Mouse (Mus musculus) MN1 (cell line): ENCODE data around the gene Mboat7.

Source experiments
- DNase-seq: peaks from one replicate; pipeline ENCODE4 v3.0.0-alpha.2; 2016; ENCODE audit warnings: low spot score

Gene Mboat7

GRCm38 (mm10) chr7:3692382-3692986 lies 839 bp downstream of the Mboat7 start, which contains the start of gene Tsen34:
Gene Tsen34 (plus strand): TSS chr7:3692863.
- DNase-seq, result no peak

GRCm38 (mm10) chr7:3691919-3692318 lies 1.4 kb downstream of the Mboat7 start:
- DNase-seq, result no peak

GRCm38 (mm10) chr7:3685400-3686187 lies 7.7 kb downstream of the Mboat7 start:
- DNase-seq, result no peak

DNA sequence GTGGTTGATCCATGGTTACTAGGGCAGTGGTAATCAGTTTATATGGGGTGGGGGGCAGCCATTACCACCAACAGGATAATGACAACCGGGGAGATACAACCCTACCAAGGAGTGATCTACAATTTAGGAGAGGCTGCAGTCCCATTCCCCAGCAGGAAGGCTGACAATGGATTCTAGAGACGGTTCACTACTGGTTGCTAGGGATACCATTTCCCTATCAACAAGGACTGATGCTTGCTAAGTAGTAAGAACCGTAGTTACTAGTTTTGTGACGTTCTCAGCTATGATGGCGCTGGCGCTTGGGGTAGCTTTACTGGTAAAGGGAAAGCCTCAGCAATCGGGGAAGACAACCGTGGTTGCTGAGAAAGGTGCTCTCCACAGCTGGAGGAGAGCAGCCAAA lies 8.6 kb downstream of the Mboat7 start:
- no peak for DNase-seq

DNA sequence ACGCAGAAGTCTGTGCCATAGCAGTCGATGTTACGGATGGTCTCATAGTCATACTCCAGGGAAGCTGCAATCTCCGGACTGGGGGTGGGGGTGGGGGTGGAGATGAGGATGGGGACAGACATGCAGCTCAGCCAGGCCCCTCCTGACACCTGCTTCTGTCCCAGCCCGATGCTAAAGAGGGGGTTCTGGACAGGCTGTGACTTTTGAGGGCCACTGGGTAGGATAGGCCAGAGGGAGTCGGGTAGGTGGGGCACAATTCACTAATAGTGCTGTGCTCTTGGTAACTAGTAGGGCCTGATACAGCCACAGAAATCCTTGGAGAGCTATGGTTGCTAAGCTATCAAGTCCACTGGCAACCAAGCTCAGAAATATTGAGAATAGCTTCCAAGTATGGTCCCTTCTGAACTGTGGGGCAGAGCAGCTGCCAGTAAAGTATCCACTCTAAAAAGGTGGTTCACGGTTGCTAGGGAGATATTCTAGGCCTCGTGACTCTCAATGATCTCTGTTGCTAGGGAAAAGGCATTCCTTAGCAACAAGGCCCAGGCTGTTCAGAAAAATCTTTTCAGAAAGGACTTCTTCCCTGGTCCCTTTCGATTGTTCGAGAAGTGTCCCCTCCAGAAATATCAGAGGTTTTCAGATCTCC lies 9.3 kb downstream of the Mboat7 start:
- no peak for DNase-seq

DNA sequence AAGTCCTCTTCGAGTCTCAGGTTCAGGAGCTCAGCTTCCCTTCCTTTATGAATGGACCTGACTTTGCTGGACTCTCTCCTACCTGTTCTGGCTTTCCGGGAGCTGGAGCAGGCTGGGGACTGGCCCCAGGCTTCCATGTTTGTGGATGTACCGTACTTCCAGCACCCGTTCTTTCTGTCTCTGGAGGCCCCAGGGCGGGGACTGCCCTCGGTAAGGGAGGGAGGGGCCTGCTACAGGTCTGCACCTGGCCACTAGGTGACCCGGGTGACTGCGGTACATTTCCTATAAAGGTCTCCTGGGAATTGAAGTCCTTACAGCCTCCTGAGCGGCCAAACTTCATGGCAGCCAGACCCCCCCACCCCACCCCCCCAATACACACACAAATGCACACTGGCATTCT lies 16.0 kb downstream of the Mboat7 start, which contains the start of gene Tmc4:
TSS of gene Tmc4 (minus strand) at position 212 of the 400 bp plus-strand sequence.
- DNase-seq, result no peak

GRCm38 (mm10) chr7:3676371-3676770 lies 17.0 kb downstream of the Mboat7 start:
- DNase-seq, result no peak

- no peak for DNase-seq
Measured at GRCm38 (mm10) chr7:3675228-3675548, 18.1 kb downstream of the Mboat7 start.

DNA sequence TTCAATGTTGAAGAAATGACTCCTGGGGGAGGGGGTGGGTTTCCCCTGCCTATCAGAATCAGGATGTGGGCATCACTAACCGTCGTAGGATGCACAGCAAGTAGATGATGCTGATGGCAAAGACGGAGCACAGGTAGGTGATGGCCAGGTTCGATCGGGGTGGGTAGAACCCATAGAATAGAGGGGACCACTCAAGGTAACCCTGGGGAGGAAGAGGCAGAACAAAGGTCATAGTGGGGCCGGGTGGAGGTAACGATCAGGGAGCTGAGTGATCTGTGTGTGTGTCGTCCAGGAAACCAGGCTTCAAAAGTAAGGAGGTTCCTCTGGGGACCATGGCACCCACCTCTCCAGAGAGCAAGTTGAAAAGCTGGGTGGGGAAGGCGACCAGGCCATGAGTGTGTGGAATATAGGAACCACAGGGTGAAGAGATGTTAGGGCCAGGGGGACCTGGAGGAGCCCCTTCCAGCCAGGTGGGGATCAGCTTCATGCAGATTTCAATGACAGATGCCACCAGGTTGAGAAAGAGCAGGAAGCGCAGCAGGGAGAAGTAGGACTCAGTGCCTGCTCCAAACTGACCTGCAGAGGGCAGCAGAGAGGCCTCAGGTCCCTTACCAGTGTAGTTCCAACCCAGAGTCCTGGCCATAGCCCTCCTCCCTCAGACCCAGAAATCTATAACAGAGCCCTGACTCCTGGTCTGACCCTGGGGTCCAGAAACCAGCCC lies 18.7 kb downstream of the Mboat7 start:
- peak; percentile 74 for DNase-seq

DNA sequence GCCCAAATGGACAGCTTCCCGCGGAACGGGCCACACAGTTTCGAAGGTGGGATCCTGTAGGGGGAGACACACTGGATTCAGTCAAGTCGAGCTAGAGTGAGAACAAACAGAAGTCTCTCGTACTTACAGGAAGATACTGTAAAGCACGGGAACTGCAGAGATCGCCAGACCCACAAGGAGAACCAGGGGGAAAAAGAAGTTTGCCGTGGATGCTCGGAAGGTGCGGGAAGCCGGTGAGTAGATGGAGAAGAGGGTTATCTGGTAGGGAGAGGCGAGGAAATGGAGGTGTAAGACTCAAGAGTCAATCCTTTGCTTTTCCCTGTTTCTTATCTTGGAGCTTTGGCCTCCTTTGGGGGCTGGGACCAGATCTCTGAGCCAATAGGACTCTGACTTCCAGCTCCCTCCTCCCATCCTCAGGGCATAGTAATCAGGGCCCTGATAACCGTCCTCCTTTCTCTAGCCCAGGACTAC lies 26.4 kb downstream of the Mboat7 start:
- DNase-seq, result peak; percentile 26

GRCm38 (mm10) chr7:3665215-3666114 lies 27.9 kb downstream of the Mboat7 start, which contains the start of gene Leng1:
Gene Leng1 (minus strand): TSS chr7:3665840.
- DNase-seq, result peak; percentile 96

DNA sequence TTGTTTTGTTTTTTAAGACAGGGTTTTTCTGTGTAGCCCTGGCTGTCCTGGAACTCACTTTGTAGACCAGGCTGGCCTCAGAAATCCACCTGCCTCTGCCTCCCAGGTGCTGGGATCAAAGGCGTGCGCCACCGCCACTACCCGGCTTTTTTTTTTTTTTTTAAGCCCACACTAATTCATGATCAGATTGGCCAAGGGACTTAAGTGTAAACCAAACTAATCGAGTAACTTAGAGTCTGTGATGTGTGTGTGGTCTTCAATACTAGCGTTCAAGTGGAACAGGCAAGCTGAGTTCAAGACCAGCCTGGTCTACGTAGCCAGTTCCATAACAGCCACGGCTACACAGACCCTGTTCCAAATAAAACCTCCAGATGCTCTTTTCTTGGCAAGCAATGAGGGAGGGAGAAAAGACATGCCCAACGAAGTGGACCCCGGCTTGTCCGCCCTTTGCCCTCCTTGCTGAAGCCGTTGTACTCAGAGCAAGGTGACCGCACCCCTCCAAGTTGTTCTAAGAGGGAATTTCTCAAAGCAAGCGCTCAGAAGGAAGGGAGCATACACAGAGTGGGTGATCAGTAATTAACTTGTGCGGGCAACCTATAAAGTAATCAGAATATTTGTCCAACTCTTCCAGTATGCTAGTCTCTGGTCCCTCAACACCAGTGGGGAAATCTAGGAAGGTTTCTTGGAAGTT lies 28.7 kb downstream of the Mboat7 start:
- DNase-seq, result peak; percentile 17

- DNase-seq, result no peak
Measured at GRCm38 (mm10) chr7:3658578-3658977, 34.7 kb downstream of the Mboat7 start.

DNA sequence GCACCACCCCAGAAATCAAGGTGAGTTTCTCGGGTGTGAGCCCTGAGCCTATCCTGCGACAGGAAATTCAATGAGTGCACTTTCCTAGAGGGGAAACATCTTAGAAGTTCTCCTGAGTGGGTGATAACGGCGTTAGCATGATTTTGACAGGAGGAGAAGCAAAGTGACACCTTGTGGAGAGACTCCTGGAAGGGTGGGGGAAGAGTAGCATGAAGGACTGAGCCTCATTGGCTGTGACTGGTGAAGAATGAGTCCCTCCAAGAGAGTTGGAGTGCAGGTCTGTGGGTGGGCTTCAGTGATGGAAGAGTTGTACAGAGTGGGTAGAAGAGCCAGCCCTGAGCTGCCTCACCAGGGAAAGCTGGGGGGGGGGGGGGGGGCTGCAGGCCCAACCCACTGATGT lies 36.4 kb downstream of the Mboat7 start:
- no peak for DNase-seq

DNA sequence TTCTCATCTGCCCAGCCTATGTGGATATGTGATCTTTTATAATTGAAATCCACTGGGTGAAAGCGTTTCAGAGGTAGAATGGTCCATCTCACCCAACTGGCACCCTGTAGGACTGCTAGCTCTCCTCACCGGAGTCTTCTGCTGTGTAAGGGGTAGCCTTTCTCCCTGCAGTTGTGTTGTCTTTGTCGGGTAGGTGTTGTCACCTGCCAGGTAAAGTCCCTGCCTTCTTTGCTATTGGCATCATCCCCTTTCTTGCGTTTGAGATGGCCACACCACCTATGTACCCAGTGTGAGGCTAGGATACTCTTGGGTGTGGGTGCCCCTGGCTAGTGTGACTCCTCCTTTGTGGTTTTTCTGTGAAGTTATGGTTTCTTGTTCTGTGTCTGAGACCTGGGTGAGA lies 46.7 kb downstream of the Mboat7 start:
- DNase-seq, result no peak

- DNase-seq, result no peak
Measured at GRCm38 (mm10) chr7:3646188-3646587, 47.1 kb downstream of the Mboat7 start.

DNA sequence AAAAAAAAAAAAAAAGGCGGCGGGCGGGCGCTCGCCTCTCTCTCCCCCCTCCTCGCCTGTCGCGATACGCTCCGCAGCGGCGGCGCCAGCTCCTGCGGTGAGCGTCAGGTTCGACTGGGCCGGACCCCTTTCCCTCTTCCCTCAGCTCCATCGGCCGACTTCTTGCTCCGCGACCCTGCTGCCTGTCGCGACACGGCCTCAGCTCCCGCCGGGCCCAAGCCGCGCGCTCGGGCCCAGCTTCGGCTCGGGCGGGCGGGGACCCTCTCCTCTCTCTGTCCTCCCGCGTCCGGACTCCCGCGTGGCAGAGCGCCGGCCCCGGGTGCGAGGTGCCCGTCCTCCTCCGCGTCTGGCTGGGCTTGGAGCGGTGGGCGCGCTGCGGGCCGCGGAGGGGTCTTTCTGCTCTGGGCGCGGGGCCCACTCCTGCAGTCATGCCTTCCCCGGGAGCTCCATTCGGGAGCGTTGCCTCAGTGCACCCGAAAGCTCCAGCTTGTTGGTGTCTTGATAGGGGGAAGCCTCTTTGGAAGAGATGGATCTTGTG lies 47.8 kb downstream of the Mboat7 start:
- DNase-seq, result no peak

DNA sequence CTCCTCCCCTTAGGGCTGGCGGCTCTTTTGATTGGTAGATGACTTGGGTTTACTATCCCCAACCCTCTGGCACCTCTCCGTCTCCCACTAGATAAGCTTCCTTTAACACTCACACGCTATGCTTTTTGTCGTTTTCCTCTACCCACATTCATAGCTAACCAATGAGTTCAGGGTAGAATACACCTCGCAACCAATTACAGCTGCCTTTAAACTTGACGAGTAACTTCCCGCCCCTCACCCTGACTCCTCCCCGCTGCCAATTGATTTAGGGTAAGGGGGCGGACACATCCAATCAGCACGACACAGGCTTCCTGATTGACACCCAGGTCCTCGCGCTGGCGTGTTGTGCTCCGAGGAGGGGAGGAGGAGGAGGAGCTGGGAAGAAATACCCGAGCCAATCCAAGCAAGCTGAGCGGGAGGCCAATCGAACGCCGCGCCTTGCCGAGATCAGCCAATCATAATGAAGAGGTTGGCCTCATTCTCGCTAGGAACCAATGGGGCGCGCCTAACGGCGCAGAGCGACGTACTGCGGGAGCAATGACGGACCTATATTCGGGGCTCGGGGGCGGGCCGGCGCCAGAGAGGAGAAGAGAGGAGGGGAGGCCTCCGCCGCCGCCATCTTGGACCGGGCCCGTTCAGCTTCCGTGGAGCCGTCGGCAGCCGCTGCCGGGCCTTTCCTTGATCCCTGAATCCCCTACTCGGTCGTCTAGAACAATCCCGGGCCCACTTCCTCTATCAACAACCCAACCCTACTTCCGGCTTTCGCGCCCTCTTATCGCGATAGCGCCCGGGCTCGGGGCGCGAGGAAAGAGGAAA lies 48.4 kb downstream of the Mboat7 start, which contains the start of gene Cnot3:
TSS of gene Cnot3 (plus strand) at position 597 of the 816 bp plus-strand sequence.
- DNase-seq, result peak; percentile 98

DNA sequence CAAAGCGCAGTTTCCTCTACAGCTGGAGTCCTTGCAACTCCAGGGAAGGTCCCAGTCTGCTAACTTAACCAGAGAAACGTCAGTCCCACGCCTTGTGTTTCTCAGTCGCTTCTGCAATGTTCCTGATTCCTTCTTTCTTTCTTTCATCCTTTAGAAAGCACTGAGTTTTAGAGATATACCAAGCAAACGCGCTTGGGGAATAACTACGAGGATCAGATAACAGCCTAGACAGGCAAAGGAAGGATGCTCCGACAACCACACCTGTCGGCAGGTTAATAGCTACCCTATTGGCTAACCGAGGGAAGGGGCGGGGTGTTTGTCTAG lies 49.0 kb downstream of the Mboat7 start:
- DNase-seq, result no peak

DNA sequence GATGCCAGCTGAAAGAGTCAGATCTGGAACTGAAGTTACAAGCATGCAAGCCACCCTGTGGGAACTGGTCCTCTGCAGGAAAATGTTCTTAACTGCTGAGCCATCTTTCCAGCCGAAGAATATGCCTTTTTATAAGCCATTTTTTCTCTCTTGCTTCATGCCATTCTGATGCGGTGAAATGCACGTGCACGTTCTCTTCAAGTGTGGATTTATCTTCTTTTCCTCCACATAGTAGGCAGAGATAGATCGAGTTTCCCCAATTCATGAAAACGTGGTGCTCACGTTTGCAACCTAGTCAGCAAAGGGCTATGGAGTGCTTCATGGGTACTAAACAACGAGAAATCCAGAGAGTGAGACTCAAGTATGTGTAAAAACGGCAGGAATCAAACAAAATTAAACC lies 49.5 kb downstream of the Mboat7 start:
- no peak for DNase-seq
